26 mouse cellular contexts compared by ENCODE assay signal in genomic region chr16:39699201-39699600, GRCm38 (mm10).
"Had no signal": no experiment of that assay in that cellular context is flagged by ENCODE, and none has a peak within 500 bp of the region (broad histone marks: within the 10 kb centered on the region; RNA-seq: fewer than 3 reads in every experiment).

No protein-coding gene starts in this region.

- DNase-seq: gastrocnemius, adult 2 months; gastrocnemius, postnatal 10 days; gastrocnemius, postnatal 25 days; heart, adult 18-20 months; heart, postnatal 14 days; heart, postnatal 36 days; kidney, adult 11 months; kidney, adult 2 months; kidney, adult 9 months; kidney, postnatal 14 days; kidney, postnatal 36 days; layer of hippocampus, adult 9-11 months; layer of hippocampus, postnatal 36 days; left cerebral cortex, postnatal 4 days had no signal

- H3K27ac ChIP-seq: gastrocnemius, adult 2 months; heart, embryonic 13.5 days; heart, embryonic 15.5 days; hindbrain, embryonic 13.5 days; hindbrain, embryonic 15.5 days; hindbrain, postnatal 0 days; kidney, embryonic 15.5 days; kidney, postnatal 0 days; limb, embryonic 13.5 days; limb, embryonic 15.5 days; liver, embryonic 12.5 days; liver, embryonic 14.5 days had no signal

- H3K4me3 ChIP-seq: gastrocnemius, adult 2 months; heart, embryonic 13.5 days; heart, embryonic 15.5 days; hindbrain, embryonic 13.5 days; hindbrain, embryonic 15.5 days; kidney, embryonic 15.5 days; limb, embryonic 13.5 days; limb, embryonic 15.5 days; liver, embryonic 12.5 days had no signal

- ATAC-seq: hindbrain, postnatal 0 days; intestine, embryonic 16.5 days; liver, embryonic 12.5 days had no signal
